Mouse (Mus musculus) ES-Bruce4 (cell line): ENCODE data around the gene Fer. TPM values are rescaled to one million over a fixed set of nuclear protein-coding genes. Genes with fewer than 3 reads are reported as not detected.

Source experiments
- H3K27ac ChIP-seq: 2 replicates; pipeline ENCODE4 v1.5.1; 2012; ENCODE audit warnings: low read length, inconsistent platforms; ENCODE audit not compliant: insufficient read depth
- H3K27me3 ChIP-seq: 2 replicates; pipeline ENCODE4 v1.6.1; 2012; ENCODE audit warnings: mild to moderate bottlenecking, low read length, inconsistent platforms; ENCODE audit not compliant: control insufficient read depth, poor library complexity, insufficient read depth, severe bottlenecking
- H3K36me3 ChIP-seq: 2 replicates; pipeline ENCODE4 v1.6.1; 2012; ENCODE audit warnings: inconsistent platforms, mild to moderate bottlenecking, low read length, moderate library complexity; ENCODE audit not compliant: control insufficient read depth, poor library complexity, insufficient read depth, severe bottlenecking
- H3K4me1 ChIP-seq: one replicate; pipeline ENCODE4 v1.8.1; 2011; ENCODE audit warnings: low read length; ENCODE audit not compliant: control insufficient read depth, insufficient read depth
- H3K4me3 ChIP-seq: 2 replicates; pipeline ENCODE4 v1.5.1; 2011; ENCODE audit warnings: low read depth, mild to moderate bottlenecking, low read length
- H3K9ac ChIP-seq: 2 replicates; pipeline ENCODE4 v1.6.1; 2012; ENCODE audit warnings: low read depth, mild to moderate bottlenecking, inconsistent platforms; ENCODE audit not compliant: poor library complexity, severe bottlenecking
- H3K9me3 ChIP-seq: replicated peaks from 2 replicates; pipeline ENCODE4 v1.6.1; 2012; ENCODE audit warnings: mild to moderate bottlenecking, low read length, inconsistent platforms; ENCODE audit not compliant: control insufficient read depth, poor library complexity, insufficient read depth, severe bottlenecking
- CTCF ChIP-seq: IDR thresholded peaks from one replicate; pipeline ENCODE4 v1.8.1; 2011; ENCODE audit warnings: low read depth, low read length
- EP300 ChIP-seq: IDR thresholded peaks from 2 replicates; pipeline ENCODE4 v1.6.1; 2011; ENCODE audit warnings: low read depth, low read length; ENCODE audit not compliant: insufficient read depth
- POLR2A ChIP-seq: IDR thresholded peaks from one replicate; pipeline ENCODE4 v1.8.1; 2011; ENCODE audit warnings: low read length; ENCODE audit not compliant: insufficient read depth
- polyA plus RNA-seq: library from polyadenylated mRNA; stranded (reverse); fragments of >200 nt; gene quantifications from 2 replicates; pipeline ENCODE4 v1.2.4, GENCODE M21; 2011; ENCODE audit warnings: low read depth; ENCODE audit not compliant: missing spikeins, insufficient read depth, insufficient read length

The Fer gene
- polyA plus RNA-seq, 1 experiment = 28.9 TPM

GRCm38 (mm10) chr17:64065243-64065642 is 202.4 kb downstream of the Fer start:
- H3K4me3 ChIP-seq = no peak overlapping the region
- no peak for TF ChIP-seq CTCF
- no peak for TF ChIP-seq EP300
- TF ChIP-seq POLR2A = no peak
- H3K36me3 ChIP-seq = no peaks in the 10 kb centered on the region
- no peak overlapping the region for H3K27ac ChIP-seq
- H3K27me3 ChIP-seq = no peaks in the 10 kb centered on the region
- H3K4me1 ChIP-seq = no peaks in the 10 kb centered on the region
- no peak overlapping the region for H3K9ac ChIP-seq
- H3K9me3 ChIP-seq = no peaks in the 10 kb centered on the region

DNA sequence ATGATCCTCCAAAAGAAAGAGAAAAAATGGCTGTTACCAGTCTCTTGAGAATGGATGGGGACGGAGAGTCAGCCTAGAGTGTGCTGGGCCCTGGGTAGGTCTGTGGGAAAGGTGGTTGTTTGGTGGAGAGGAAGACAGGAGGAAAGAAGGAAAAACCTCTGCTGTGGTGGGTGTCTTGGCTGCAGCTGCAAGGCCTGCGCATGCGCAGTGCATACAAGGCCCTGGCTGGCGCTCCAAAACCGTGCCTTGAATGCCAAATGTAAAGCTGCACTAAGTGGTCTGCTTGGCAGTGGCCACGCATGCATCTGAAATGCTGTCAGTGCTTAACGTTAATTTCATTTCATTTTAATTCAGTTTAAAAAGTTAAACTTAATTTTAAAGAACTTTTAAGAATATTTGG is 214.5 kb downstream of the Fer start:
- Histone ChIP-seq H3K4me1 (no peaks in the 10 kb centered on the region), H3K36me3 (no peaks in the 10 kb centered on the region), H3K4me3 (no peak overlapping the region), H3K27ac (no peak overlapping the region), H3K27me3 (no peaks in the 10 kb centered on the region), H3K9ac (no peak overlapping the region), H3K9me3 (no peaks in the 10 kb centered on the region)
- TF ChIP-seq POLR2A (no peak), CTCF (no peak), EP300 (no peak)

- H3K9me3 ChIP-seq = no peaks in the 10 kb centered on the region
- TF ChIP-seq POLR2A (no peak), CTCF (no peak), EP300 (no peak)
- no peak overlapping the region for H3K4me3 ChIP-seq
- H3K27me3 ChIP-seq = no peaks in the 10 kb centered on the region
- no peak overlapping the region for H3K9ac ChIP-seq
- H3K36me3 ChIP-seq = no peaks in the 10 kb centered on the region
- no peaks in the 10 kb centered on the region for H3K4me1 ChIP-seq
- no peak overlapping the region for H3K27ac ChIP-seq
These were observed 221.9 kb downstream of the Fer start for GRCm38 (mm10) chr17:64084751-64085150.

DNA sequence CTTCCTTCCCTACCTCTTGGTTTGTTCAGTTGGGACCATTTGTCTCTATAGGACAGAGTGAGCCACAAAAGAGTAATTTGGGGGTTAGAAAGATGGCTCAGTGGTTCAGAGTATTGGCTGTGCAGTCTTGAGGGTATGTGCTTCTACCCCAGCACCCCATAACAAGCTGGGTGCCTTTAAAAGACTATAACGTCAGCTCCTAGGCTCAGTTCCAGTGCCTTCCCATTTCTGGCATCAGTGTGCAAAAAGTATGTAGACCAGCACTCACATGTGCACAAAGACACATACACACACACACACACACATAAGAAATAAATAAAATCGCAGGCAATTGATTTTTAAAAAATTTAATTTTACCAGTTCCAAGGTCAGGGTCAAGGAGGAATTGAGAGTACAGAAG is 222.6 kb downstream of the Fer start:
- Histone ChIP-seq H3K27me3 (no peaks in the 10 kb centered on the region), H3K27ac (no peak overlapping the region), H3K36me3 (no peaks in the 10 kb centered on the region), H3K4me3 (no peak overlapping the region), H3K4me1 (no peaks in the 10 kb centered on the region), H3K9me3 (no peaks in the 10 kb centered on the region), H3K9ac (no peak overlapping the region)
- TF ChIP-seq EP300 (no peak), POLR2A (no peak), CTCF (no peak)

DNA sequence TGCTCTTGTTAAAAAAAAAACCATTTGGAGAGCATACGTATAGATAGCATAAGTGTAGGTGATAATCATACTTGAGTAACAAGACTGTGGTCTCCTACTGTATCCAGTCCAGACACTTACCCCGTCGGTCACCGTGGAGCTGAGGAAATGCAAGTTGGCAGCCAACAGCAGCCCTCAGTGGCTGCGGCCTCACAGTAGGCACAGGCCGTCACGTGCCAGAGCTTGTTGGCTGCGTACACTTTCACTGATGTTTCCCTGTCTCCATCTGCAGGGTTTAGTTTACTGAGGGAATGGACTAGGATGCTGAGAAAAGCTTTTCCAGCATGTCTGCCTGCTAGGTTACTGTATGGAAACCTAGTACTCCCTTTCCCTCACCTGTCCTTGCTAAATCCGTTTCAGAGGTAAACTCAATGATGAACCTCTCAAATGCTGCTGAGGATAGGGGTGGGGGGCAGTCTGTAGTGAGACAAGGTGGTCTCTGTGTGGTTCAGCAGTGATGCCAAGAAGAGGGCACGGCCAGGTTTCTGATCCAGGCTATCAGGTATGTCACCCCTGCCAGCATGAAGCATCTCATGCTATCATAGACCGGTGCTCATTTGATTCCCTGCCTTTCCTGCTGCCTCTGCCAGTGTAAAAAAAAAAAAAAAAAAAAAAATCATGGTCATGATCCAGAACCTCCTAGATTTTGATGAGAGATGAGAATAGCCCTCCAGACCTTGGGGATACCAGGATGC is 224.2 kb downstream of the Fer start:
- H3K27me3 ChIP-seq = no peaks in the 10 kb centered on the region
- no peaks in the 10 kb centered on the region for H3K4me1 ChIP-seq
- H3K4me3 ChIP-seq = no peak overlapping the region
- TF ChIP-seq CTCF (no peak), EP300 (no peak), POLR2A (no peak)
- no peak overlapping the region for H3K27ac ChIP-seq
- no peaks in the 10 kb centered on the region for H3K9me3 ChIP-seq
- no peak overlapping the region for H3K9ac ChIP-seq
- no peaks in the 10 kb centered on the region for H3K36me3 ChIP-seq

GRCm38 (mm10) chr17:64087871-64088270 is 225.0 kb downstream of the Fer start:
- H3K4me1 ChIP-seq = no peaks in the 10 kb centered on the region
- H3K9ac ChIP-seq = no peak overlapping the region
- H3K27ac ChIP-seq = no peak overlapping the region
- no peaks in the 10 kb centered on the region for H3K9me3 ChIP-seq
- no peak for TF ChIP-seq CTCF
- TF ChIP-seq POLR2A = no peak
- TF ChIP-seq EP300 = no peak
- no peak overlapping the region for H3K4me3 ChIP-seq
- H3K36me3 ChIP-seq = no peaks in the 10 kb centered on the region
- H3K27me3 ChIP-seq = no peaks in the 10 kb centered on the region
